Mouse (Mus musculus) layer of hippocampus, postnatal 25 days (tissue): ENCODE measurements at regions not wholly inside any gene's neighbourhood (a gene's known extent, or its start where the extent isn't known, plus 50 kb on each side); places are given as distances from the start of the nearest gene placed in this dataset.
"Not testable (repeated sequence)": the region's sequence is repeated elsewhere in the genome, so short reads cannot be mapped to it uniquely, and the experiment has no call there.

Source experiments
- DNase-seq, 2 experiments: peaks; one replicate each; pipeline ENCODE4 v3.0.0; 2022; ENCODE audit warnings: mixed read lengths in 2 of 2, low spot score in 1 of 2; ENCODE audit errors: extremely low spot score in 1 of 2

GRCm38 (mm10) chr1:184170926-184171325, 136.8 kb upstream of the 1700056E22Rik start:
- DNase-seq: no peak

DNA sequence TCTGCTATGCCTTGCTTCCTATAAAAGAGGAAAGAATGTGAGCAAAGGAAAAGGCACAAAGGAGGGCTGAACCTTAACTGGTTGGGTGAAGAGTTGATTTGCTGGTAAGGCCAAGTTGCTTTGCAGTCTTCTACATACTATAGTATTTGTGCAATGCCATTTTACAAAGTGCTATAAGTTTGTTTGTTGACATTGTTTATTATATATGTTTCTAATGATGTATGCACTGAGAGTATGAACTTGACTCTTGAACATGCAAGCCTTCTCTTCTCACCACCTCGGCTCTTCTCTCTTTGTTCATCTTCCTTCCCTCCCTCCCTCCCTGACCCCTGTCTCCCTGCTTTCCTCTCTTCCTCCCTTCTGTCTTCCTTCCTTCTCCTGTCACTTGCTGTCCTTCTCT, 135.9 kb upstream of the 1700056E22Rik start:
- DNase-seq: no peak

DNA sequence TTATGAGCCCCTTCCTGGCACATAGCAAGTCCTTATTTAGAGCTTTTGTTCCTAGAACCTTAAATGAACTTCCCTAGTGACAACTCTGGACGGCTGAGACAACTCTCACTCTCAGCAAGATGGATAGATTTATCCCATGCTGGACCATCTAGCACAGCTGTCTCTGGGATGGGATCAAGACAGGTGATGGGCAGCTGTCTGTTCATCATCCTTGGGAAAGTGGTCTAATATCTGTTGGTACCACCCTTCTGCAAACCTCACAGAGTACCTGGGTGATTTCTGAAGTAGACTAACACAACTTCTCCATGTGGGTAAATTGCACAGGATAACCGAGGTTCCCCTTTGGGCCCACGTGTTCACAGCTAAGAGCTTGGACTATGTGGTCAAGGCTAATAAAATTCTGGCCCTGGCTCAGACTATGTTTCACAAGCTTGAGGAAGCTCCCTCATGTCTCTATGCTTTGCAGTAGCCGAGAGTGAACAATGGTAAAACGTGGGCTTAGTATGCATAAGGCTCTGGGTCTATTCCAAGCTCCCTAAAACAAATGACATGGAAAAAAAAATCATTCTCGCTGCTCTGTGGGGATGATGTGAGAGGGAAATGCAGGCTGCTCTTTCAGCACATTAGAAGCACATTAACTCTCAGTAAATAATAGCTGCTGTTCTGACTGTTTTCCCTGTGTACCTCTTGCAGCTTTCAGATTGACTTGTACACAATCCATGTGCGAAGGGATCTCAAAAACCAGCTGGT, 135.1 kb upstream of the 1700056E22Rik start:
- no peak for DNase-seq

DNA sequence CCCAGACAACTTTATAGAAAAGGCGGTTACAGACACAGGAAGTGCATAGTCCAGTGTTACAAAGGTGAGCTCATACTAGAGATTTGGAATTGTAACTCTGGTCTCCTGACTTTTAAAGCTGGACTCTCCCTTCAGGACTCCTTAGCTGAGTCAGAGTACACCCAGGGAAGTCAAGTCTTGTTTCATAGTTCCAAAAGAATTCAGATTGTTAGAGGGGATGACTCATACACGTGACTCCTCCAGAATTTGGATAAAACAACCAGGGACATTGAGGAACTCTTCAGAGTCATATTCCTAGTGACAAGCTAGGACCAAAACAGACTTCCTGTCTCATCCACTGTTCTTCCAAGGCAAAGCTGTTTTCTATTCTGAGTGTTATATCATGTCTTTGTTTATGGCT, 132.8 kb upstream of the 1700056E22Rik start:
- DNase-seq: no peak

GRCm38 (mm10) chr1:184162526-184162925, 128.4 kb upstream of the 1700056E22Rik start:
- DNase-seq: not testable (repeated sequence)

- no peak for DNase-seq
Observed at GRCm38 (mm10) chr1:184147713-184148112, 113.6 kb upstream of the 1700056E22Rik start.

DNA sequence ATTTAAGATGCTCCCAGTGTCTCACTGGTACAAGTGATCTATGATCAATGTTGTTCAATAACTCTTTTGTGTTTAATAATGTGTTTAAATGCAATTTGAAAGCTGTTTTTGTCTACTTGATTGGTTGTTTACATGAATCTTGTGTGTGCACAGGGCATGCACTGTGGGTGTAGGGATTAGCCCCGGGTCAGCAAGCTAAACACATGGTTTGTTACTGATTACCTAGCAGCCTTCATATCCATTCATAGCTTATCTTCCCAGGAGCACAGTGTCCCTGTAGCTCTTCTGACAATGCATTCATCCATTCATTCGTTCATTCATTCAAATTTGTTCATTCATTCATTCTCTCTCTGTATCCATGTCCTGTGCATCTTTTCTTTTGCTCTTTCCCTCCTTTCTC, 108.9 kb upstream of the 1700056E22Rik start:
- no peak for DNase-seq

- DNase-seq: no peak
Observed at GRCm38 (mm10) chr1:184140486-184140885, 106.4 kb upstream of the 1700056E22Rik start.

DNA sequence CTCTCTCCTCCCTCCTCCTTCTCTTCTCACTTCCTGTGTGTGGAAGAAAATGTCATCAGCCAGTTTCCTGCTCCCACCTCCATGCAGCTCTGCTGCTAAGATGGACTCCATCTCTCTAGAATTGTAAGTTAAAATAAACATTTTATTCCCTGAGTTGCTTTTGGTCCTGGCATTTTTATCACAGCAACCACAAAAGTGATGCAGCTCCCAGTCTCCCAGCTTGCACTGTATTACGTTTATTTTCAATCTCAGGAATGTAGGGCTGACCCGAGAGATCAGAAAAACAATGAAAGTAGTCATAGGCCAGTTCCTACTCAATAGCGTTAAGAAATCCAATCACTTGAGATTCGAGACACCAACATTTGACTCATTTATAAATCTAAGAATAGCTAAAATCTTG, 106.0 kb upstream of the 1700056E22Rik start:
- no peak for DNase-seq

DNA sequence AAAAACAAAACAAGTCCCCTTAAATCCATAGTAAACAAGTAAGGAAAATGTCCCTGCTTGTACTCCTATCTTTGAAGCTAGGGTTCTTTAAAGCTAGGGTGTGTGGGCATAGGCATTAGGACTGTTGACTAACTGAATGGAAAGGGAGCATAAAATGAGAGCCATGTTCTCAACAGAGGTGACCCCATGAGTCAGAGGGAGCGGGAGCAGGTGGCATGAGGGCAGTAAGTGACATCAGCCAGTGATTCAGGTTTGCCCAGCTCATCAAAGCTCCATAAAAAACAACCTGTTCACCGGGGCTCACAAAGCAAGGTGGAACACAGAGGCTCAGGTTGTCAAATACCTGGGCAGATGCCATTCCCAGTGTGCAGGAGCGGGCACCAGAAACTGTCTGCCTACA, 104.6 kb upstream of the 1700056E22Rik start:
- DNase-seq: no peak

DNA sequence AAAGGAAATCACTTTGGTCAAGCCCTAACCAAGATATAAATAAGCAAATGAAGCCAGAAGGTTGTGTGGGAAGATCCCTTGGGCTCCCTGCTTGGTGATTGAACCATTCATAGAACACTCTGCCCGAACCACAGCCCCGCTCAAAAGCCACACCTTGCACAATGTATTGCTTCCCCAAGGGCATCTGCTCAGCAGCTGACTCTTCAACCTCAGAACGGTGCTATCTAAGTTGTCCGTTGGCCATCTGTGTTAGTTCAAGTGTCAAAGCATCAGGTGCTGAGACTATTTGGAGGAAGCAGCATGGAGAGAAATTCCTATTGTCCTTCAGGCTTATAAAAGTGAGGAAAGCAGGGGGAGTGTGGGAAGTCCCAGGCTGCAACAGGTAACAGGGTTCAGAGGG, 96.8 kb upstream of the 1700056E22Rik start:
- no peak for DNase-seq

- no peak for DNase-seq
Observed at GRCm38 (mm10) chr1:184127321-184127720, 93.2 kb upstream of the 1700056E22Rik start.

GRCm38 (mm10) chr1:184126909-184127308, 92.8 kb upstream of the 1700056E22Rik start:
- no peak for DNase-seq
